ENCODE assay signal across 7 mouse cellular contexts in genomic region chr10:80796307-80796848, GRCm38 (mm10). TPM values are rescaled to one million over a fixed set of nuclear protein-coding genes. Genes with fewer than 3 reads are reported as not detected.
A peak's percentile ranks its signal among the peaks of the same experiment; 100 is the strongest.
DNase-seq lines count a peak whose midpoint lies in the region; ATAC-seq and TF ChIP-seq lines count a peak whose summit lies in the region.

No protein-coding gene starts in this region.

- H3K9me3 ChIP-seq in kidney, embryonic 16.5 days (ENCODE audit: low read length): no peaks in the 10 kb centered on the region
- no peaks in the 10 kb centered on the region for H3K9me3 ChIP-seq in embryonic facial prominence, embryonic 15.5 days (replicated peaks)
- no peaks in the 10 kb centered on the region for H3K9me3 ChIP-seq in intestine, embryonic 15.5 days
- no peaks in the 10 kb centered on the region for H3K9me3 ChIP-seq in neural tube, embryonic 12.5 days

- no peak for TF ChIP-seq CTCF in kidney, adult 2 months (conservative IDR thresholded peaks at IDR 0.05; ENCODE audit: insufficient read depth, insufficient read length, low read depth, low read length)
- TF ChIP-seq CTCF in lung, adult 2 months (IDR thresholded peaks at IDR 0.05; ENCODE audit: insufficient read depth, low read length): no peak

- peak overlapping the region; percentile 96 for H3K4me3 ChIP-seq in kidney, embryonic 16.5 days (ENCODE audit: low read length)
- H3K4me3 ChIP-seq in kidney, adult 2 months (ENCODE audit: insufficient read depth, low read depth, low read length): no peak overlapping the region
- peak overlapping the region; percentile 94 for H3K4me3 ChIP-seq in embryonic facial prominence, embryonic 15.5 days (replicated peaks)
- H3K4me3 ChIP-seq in intestine, embryonic 15.5 days (replicated peaks): peak overlapping the region; percentile 77
- H3K4me3 ChIP-seq in neural tube, embryonic 12.5 days: peak overlapping the region; percentile 94; the same call in 1 of the 2 replicates
- no peak overlapping the region for H3K4me3 ChIP-seq in lung, adult 2 months (replicated peaks; ENCODE audit: extremely low read depth, low read depth, low read length)

- H3K4me1 ChIP-seq in kidney, embryonic 16.5 days (ENCODE audit: insufficient read depth, low read length): peaks cover 29% of the 10 kb centered on the region
- peaks cover 10% of the 10 kb centered on the region; the same call in 1 of the 2 replicates for H3K4me1 ChIP-seq in kidney, adult 2 months (ENCODE audit: control insufficient read depth, insufficient read depth, low read length)
- H3K4me1 ChIP-seq in embryonic facial prominence, embryonic 15.5 days: peaks cover 33% of the 10 kb centered on the region
- peaks cover 31% of the 10 kb centered on the region for H3K4me1 ChIP-seq in intestine, embryonic 15.5 days (replicated peaks)
- H3K4me1 ChIP-seq in neural tube, embryonic 12.5 days: peaks cover 40% of the 10 kb centered on the region
- peaks cover 18% of the 10 kb centered on the region for H3K4me1 ChIP-seq in lung, adult 2 months (ENCODE audit: control insufficient read depth, insufficient read depth, low read length)

- H3K27me3 ChIP-seq in kidney, embryonic 16.5 days (ENCODE audit: insufficient read depth, low read length): no peaks in the 10 kb centered on the region
- H3K27me3 ChIP-seq in kidney, adult 2 months (replicated peaks; ENCODE audit: control insufficient read depth, insufficient read depth, low read length): no peaks in the 10 kb centered on the region
- no peaks in the 10 kb centered on the region for H3K27me3 ChIP-seq in embryonic facial prominence, embryonic 15.5 days
- H3K27me3 ChIP-seq in intestine, embryonic 15.5 days (replicated peaks): no peaks in the 10 kb centered on the region
- H3K27me3 ChIP-seq in neural tube, embryonic 12.5 days (replicated peaks): no peaks in the 10 kb centered on the region

- no peak for ATAC-seq in kidney, embryonic 16.5 days (ENCODE audit: low FRiP score, low TSS enrichment)
- ATAC-seq in embryonic facial prominence, embryonic 15.5 days (ENCODE audit: insufficient number of reproducible peaks, low FRiP score, low TSS enrichment, low read depth): no peak
- no peak for ATAC-seq in intestine, embryonic 15.5 days
- ATAC-seq in neural tube, embryonic 12.5 days (ENCODE audit: low FRiP score, low read depth): no peak

- 82% methylated on average over 9 of the region's 9 CpGs for WGBS in kidney, embryonic 16.5 days
- WGBS in kidney, adult 2 months: 68% methylated on average over 9 of the region's 9 CpGs
- WGBS in embryonic facial prominence, embryonic 15.5 days: 79% methylated on average over 9 of the region's 9 CpGs
- WGBS in intestine, embryonic 15.5 days: 81% methylated on average over 9 of the region's 9 CpGs
- WGBS in neural tube, embryonic 12.5 days: 85% methylated on average over 9 of the region's 9 CpGs
- 76% methylated on average over 9 of the region's 9 CpGs for WGBS in lung, adult 2 months

- H3K4me2 ChIP-seq in kidney, embryonic 16.5 days (replicated peaks; ENCODE audit: low read depth, low read length): peak overlapping the region; percentile 88
- peak overlapping the region; percentile 69 for H3K4me2 ChIP-seq in embryonic facial prominence, embryonic 15.5 days (replicated peaks)
- H3K4me2 ChIP-seq in intestine, embryonic 15.5 days (replicated peaks): peak overlapping the region; percentile 71
- H3K4me2 ChIP-seq in neural tube, embryonic 12.5 days (replicated peaks): peak overlapping the region; percentile 86

- TF ChIP-seq POLR2A in kidney, adult 2 months (IDR thresholded peaks at IDR 0.05; ENCODE audit: low read depth, low read length): no peak
- TF ChIP-seq POLR2A in lung, adult 2 months (IDR thresholded peaks at IDR 0.05; ENCODE audit: borderline replicate concordance, extremely low read depth, low read depth, low read length): no peak

- H3K9ac ChIP-seq in kidney, embryonic 16.5 days (replicated peaks; ENCODE audit: low read length): peak overlapping the region; percentile 99
- peak overlapping the region; percentile 86; the same call in 1 of the 2 replicates for H3K9ac ChIP-seq in embryonic facial prominence, embryonic 15.5 days
- H3K9ac ChIP-seq in intestine, embryonic 15.5 days: peak overlapping the region; percentile 93; the same call in 1 of the 2 replicates
- H3K9ac ChIP-seq in neural tube, embryonic 12.5 days: peak overlapping the region; percentile 95

- H3K36me3 ChIP-seq in kidney, embryonic 16.5 days (ENCODE audit: insufficient read depth, low read length): peaks cover 48% of the 10 kb centered on the region
- H3K36me3 ChIP-seq in kidney, adult 2 months (ENCODE audit: control insufficient read depth, insufficient read depth, low read length): no peaks in the 10 kb centered on the region
- peaks cover 56% of the 10 kb centered on the region for H3K36me3 ChIP-seq in embryonic facial prominence, embryonic 15.5 days
- H3K36me3 ChIP-seq in intestine, embryonic 15.5 days: peaks cover 42% of the 10 kb centered on the region
- H3K36me3 ChIP-seq in neural tube, embryonic 12.5 days: peaks cover 59% of the 10 kb centered on the region

- no peak for DNase-seq in kidney, adult 2 months
- no peak for DNase-seq in lung, adult 2 months
- DNase-seq in embryo, embryonic 10.5 days (ENCODE audit: low spot score): no peak

- H3K27ac ChIP-seq in kidney, embryonic 16.5 days (ENCODE audit: low read length): no peak overlapping the region
- H3K27ac ChIP-seq in kidney, adult 2 months (ENCODE audit: insufficient read depth, low read depth, low read length): no peak overlapping the region
- no peak overlapping the region for H3K27ac ChIP-seq in embryonic facial prominence, embryonic 15.5 days (replicated peaks)
- H3K27ac ChIP-seq in intestine, embryonic 15.5 days: no peak overlapping the region
- no peak overlapping the region for H3K27ac ChIP-seq in neural tube, embryonic 12.5 days

RNA-seq across cellular contexts. Expression of gene Sf3a2, which starts 1.6 kb away (rescaled TPM):
- polyA plus RNA-seq in kidney, embryonic 16.5 days (2015; fragmentation: Nextera tagmentation; extraction: Ambion mirVana): 71.2 and 87.3 TPM in 2 replicates
- polyA plus RNA-seq in kidney, adult 2 months (2012; rRNA removed): 22.6 and 23.1 TPM in 2 replicates
- 68.1 and 79.7 TPM in 2 replicates for polyA plus RNA-seq in embryonic facial prominence, embryonic 15.5 days (2015; fragmentation: Nextera tagmentation; extraction: Ambion mirVana)
- polyA plus RNA-seq in intestine, embryonic 15.5 days (2015; fragmentation: Nextera tagmentation; extraction: Ambion mirVana): 63.7 and 69.7 TPM in 2 replicates
- polyA plus RNA-seq in neural tube, embryonic 12.5 days (2016; fragmentation: Nextera tagmentation; extraction: Ambion mirVana): 66.8 and 72.4 TPM in 2 replicates
- polyA plus RNA-seq in lung, adult 2 months (2012; rRNA removed): 35.7 and 38.7 TPM in 2 replicates

RNA-seq across cellular contexts. Expression of gene Plekhj1, which starts 2.0 kb away (rescaled TPM):
- polyA plus RNA-seq in kidney, embryonic 16.5 days (2015; fragmentation: Nextera tagmentation; extraction: Ambion mirVana): 123 and 129 TPM in 2 replicates
- polyA plus RNA-seq in kidney, adult 2 months (2012; rRNA removed): 36.9 and 39.3 TPM in 2 replicates
- 121 and 125 TPM in 2 replicates for polyA plus RNA-seq in embryonic facial prominence, embryonic 15.5 days (2015; fragmentation: Nextera tagmentation; extraction: Ambion mirVana)
- polyA plus RNA-seq in intestine, embryonic 15.5 days (2015; fragmentation: Nextera tagmentation; extraction: Ambion mirVana): 132 and 133 TPM in 2 replicates
- polyA plus RNA-seq in neural tube, embryonic 12.5 days (2016; fragmentation: Nextera tagmentation; extraction: Ambion mirVana): 155 TPM in 2 replicates
- polyA plus RNA-seq in lung, adult 2 months (2012; rRNA removed): 51.2 and 58.8 TPM in 2 replicates

RNA-seq across cellular contexts. Expression of gene Amh, which starts 8.7 kb away (rescaled TPM):
- polyA plus RNA-seq in kidney, embryonic 16.5 days (2015; fragmentation: Nextera tagmentation; extraction: Ambion mirVana): 0.70 TPM in 1 of 2 replicates, not detected in the other
- polyA plus RNA-seq in kidney, adult 2 months (2012; rRNA removed): 0.17 and 0.23 TPM in 2 replicates
- 0.09 TPM in 1 of 2 replicates, not detected in the other for polyA plus RNA-seq in embryonic facial prominence, embryonic 15.5 days (2015; fragmentation: Nextera tagmentation; extraction: Ambion mirVana)
- not detected in 2 replicates for polyA plus RNA-seq in intestine, embryonic 15.5 days (2015; fragmentation: Nextera tagmentation; extraction: Ambion mirVana)
- not detected in 2 replicates for polyA plus RNA-seq in neural tube, embryonic 12.5 days (2016; fragmentation: Nextera tagmentation; extraction: Ambion mirVana)
- 0.62 and 1.3 TPM in 2 replicates for polyA plus RNA-seq in lung, adult 2 months (2012; rRNA removed)

RNA-seq across cellular contexts. Expression of gene Jsrp1, which starts 16.9 kb away (rescaled TPM):
- polyA plus RNA-seq in kidney, embryonic 16.5 days (2015; fragmentation: Nextera tagmentation; extraction: Ambion mirVana): 4.5 and 4.6 TPM in 2 replicates
- polyA plus RNA-seq in kidney, adult 2 months (2012; rRNA removed): 0.20 and 3.2 TPM in 2 replicates
- 10.0 and 13.8 TPM in 2 replicates for polyA plus RNA-seq in embryonic facial prominence, embryonic 15.5 days (2015; fragmentation: Nextera tagmentation; extraction: Ambion mirVana)
- polyA plus RNA-seq in intestine, embryonic 15.5 days (2015; fragmentation: Nextera tagmentation; extraction: Ambion mirVana): 0.88 and 1.2 TPM in 2 replicates
- 1.4 and 1.6 TPM in 2 replicates for polyA plus RNA-seq in neural tube, embryonic 12.5 days (2016; fragmentation: Nextera tagmentation; extraction: Ambion mirVana)
- polyA plus RNA-seq in lung, adult 2 months (2012; rRNA removed): 7.7 TPM in 1 of 2 replicates, not detected in the other

RNA-seq across cellular contexts. Expression of gene Oaz1, which starts 30.1 kb away (rescaled TPM):
- polyA plus RNA-seq in kidney, embryonic 16.5 days (2015; fragmentation: Nextera tagmentation; extraction: Ambion mirVana): 1,744 and 2,086 TPM in 2 replicates
- polyA plus RNA-seq in kidney, adult 2 months (2012; rRNA removed): 1,045 and 1,074 TPM in 2 replicates
- polyA plus RNA-seq in embryonic facial prominence, embryonic 15.5 days (2015; fragmentation: Nextera tagmentation; extraction: Ambion mirVana): 1,751 and 1,885 TPM in 2 replicates
- polyA plus RNA-seq in intestine, embryonic 15.5 days (2015; fragmentation: Nextera tagmentation; extraction: Ambion mirVana): 1,393 and 1,601 TPM in 2 replicates
- 1,342 and 1,429 TPM in 2 replicates for polyA plus RNA-seq in neural tube, embryonic 12.5 days (2016; fragmentation: Nextera tagmentation; extraction: Ambion mirVana)
- polyA plus RNA-seq in lung, adult 2 months (2012; rRNA removed): 804 and 834 TPM in 2 replicates

Comparison
In these comparisons a context has a peak if more than half of its experiments do, and no peak if none do; other contexts are left out.
1. H3K4me3 ChIP-seq: peak in kidney, embryonic 16.5 days (single experiment), embryonic facial prominence, embryonic 15.5 days (single experiment), intestine, embryonic 15.5 days (single experiment) and neural tube, embryonic 12.5 days (single experiment); none in kidney, adult 2 months (single experiment) and lung, adult 2 months (single experiment).
2. Peak in every context shown above with its lines, with median percentiles within 50 percentile points of each other: H3K4me2 ChIP-seq and H3K9ac ChIP-seq.